ENCODE assay signal across 11 mouse cellular contexts in the genomic region with DNA sequence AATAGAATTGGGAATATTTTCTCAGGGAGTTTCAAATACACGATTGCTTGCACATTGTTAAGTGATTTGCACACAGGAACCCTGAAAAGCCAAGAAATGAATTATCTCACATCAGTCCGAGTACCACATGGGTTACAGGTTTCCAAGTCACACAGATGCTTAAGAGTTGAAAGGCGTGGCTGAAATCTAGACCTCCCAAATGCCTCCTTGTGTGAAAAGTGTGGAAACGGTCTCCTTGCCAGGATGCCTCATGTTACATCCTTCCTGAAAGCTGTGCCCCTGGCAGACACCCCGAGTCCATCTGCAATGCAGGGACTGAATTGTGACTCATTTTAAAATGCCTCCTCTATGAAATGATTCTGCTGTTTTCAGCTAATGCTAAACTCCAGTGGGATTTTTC.
A peak's percentile ranks its signal among the peaks of the same experiment; 100 is the strongest.
DNase-seq lines count a peak whose midpoint lies in the region; ATAC-seq lines count a peak whose summit lies in the region.
"Had no signal": no experiment of that assay in that cellular context is flagged by ENCODE, and none has a peak within 500 bp of the region (broad histone marks: within the 10 kb centered on the region; RNA-seq: fewer than 3 reads in every experiment).

No protein-coding gene starts in this region.

- DNase-seq in cerebellum, adult 11-12 months = peak; percentile 78
- peak; percentile 50 for DNase-seq in gastrocnemius, adult 18-20 months (ENCODE audit: low spot score)
- peak; percentile 25 to 41 for DNase-seq in layer of hippocampus, postnatal 10 days (ENCODE audit: low spot score in 2 of 2)
- DNase-seq in kidney, postnatal 36 days = no peak
- DNase-seq in kidney, postnatal 25 days = no peak
- DNase-seq: right cerebral cortex, postnatal 4 days had no signal

- 71% methylated on average over 5 of the region's 5 CpGs for WGBS in hindbrain, embryonic 13.5 days
- 45% methylated on average over 5 of the region's 5 CpGs for WGBS in hindbrain, embryonic 16.5 days

- H3K9ac ChIP-seq in hindbrain, embryonic 13.5 days = no peak overlapping the region
- no peak overlapping the region for H3K9ac ChIP-seq in hindbrain, embryonic 16.5 days (ENCODE audit: low read depth, low read length)
- H3K9ac ChIP-seq: intestine, embryonic 15.5 days had no signal

- H3K9me3 ChIP-seq in hindbrain, embryonic 13.5 days = no peaks in the 10 kb centered on the region
- H3K9me3 ChIP-seq in hindbrain, embryonic 16.5 days (ENCODE audit: control insufficient read depth, low read length) = no peaks in the 10 kb centered on the region
- H3K9me3 ChIP-seq: intestine, embryonic 15.5 days had no signal

- H3K27ac ChIP-seq in hindbrain, embryonic 13.5 days = 0 out of 2 replicates have a peak overlapping the region, but pooled peaks have one; percentile 40
- no peak overlapping the region for H3K27ac ChIP-seq in hindbrain, embryonic 16.5 days (ENCODE audit: low read depth, low read length)
- H3K27ac ChIP-seq: intestine, embryonic 15.5 days had no signal

- ATAC-seq in hindbrain, embryonic 13.5 days (ENCODE audit: low FRiP score) = no peak
- no peak for ATAC-seq in hindbrain, embryonic 16.5 days
- no peak for ATAC-seq in inflammation-experienced regulatory T-cells, adult 6 months
- ATAC-seq: intestine, embryonic 15.5 days had no signal

- H3K36me3 ChIP-seq in hindbrain, embryonic 13.5 days = peaks cover 4% of the 10 kb centered on the region
- no peaks in the 10 kb centered on the region for H3K36me3 ChIP-seq in hindbrain, embryonic 16.5 days (ENCODE audit: control insufficient read depth, insufficient read depth, low read length)
- H3K36me3 ChIP-seq: intestine, embryonic 15.5 days had no signal

- no peak overlapping the region for H3K4me3 ChIP-seq in hindbrain, embryonic 13.5 days
- no peak overlapping the region for H3K4me3 ChIP-seq in hindbrain, embryonic 16.5 days (ENCODE audit: low read length)
- H3K4me3 ChIP-seq: erythroblast, embryonic 14.5 days; intestine, embryonic 15.5 days had no signal

- no peaks in the 10 kb centered on the region for H3K27me3 ChIP-seq in hindbrain, embryonic 13.5 days
- H3K27me3 ChIP-seq in hindbrain, embryonic 16.5 days (replicated peaks; ENCODE audit: control insufficient read depth, insufficient read depth, low read length) = no peaks in the 10 kb centered on the region
- H3K27me3 ChIP-seq: intestine, embryonic 15.5 days had no signal

- H3K4me1 ChIP-seq in hindbrain, embryonic 13.5 days (replicated peaks) = peaks cover 5% of the 10 kb centered on the region; the same call in 1 of the 2 replicates
- peaks cover 5% of the 10 kb centered on the region; the same call in 1 of the 2 replicates for H3K4me1 ChIP-seq in hindbrain, embryonic 16.5 days (ENCODE audit: control insufficient read depth, insufficient read depth, low read depth, low read length)
- H3K4me1 ChIP-seq: intestine, embryonic 15.5 days had no signal

- H3K4me2 ChIP-seq in hindbrain, embryonic 13.5 days = no peak overlapping the region
- no peak overlapping the region for H3K4me2 ChIP-seq in hindbrain, embryonic 16.5 days (ENCODE audit: low read length)
- H3K4me2 ChIP-seq: intestine, embryonic 15.5 days had no signal

Comparison
In these comparisons a context has a peak if more than half of its experiments do, and no peak if none do; other contexts are left out.
1. DNase-seq: peak in cerebellum, adult 11-12 months (single experiment), gastrocnemius, adult 18-20 months (single experiment) and layer of hippocampus, postnatal 10 days (2 of 2); none in kidney, postnatal 36 days (0 of 2) and kidney, postnatal 25 days (0 of 2).